Mouse (Mus musculus) neural tube, embryonic 13.5 days (tissue): ENCODE data around the gene Cmip. TPM values are rescaled to one million over a fixed set of nuclear protein-coding genes. Genes with fewer than 3 reads are reported as not detected.

Experiments
- ATAC-seq: fragments of 200-750 bp; cut with Nextera tagmentation; 2 replicates; pipeline ENCODE4 v1.8.0; 2017; ENCODE audit warnings: low read depth, mild to moderate bottlenecking, moderate TSS enrichment, moderate library complexity
- H3K27ac ChIP-seq: fragments of 300-500 bp; sonication (generic); replicated peaks from 2 replicates; pipeline ENCODE4 v1.5.1; 2015; ENCODE audit warnings: moderate library complexity, mild to moderate bottlenecking, inconsistent platforms
- H3K27me3 ChIP-seq: fragments of 300-500 bp; sonication (generic); 2 replicates; pipeline ENCODE4 v1.6.1; 2015; ENCODE audit warnings: mild to moderate bottlenecking, inconsistent platforms
- H3K36me3 ChIP-seq: fragments of 300-500 bp; sonication (generic); 2 replicates; pipeline ENCODE4 v1.6.1; 2015; ENCODE audit warnings: mild to moderate bottlenecking, inconsistent platforms
- H3K4me1 ChIP-seq: fragments of 300-500 bp; sonication (generic); replicated peaks from 2 replicates; pipeline ENCODE4 v1.6.1; 2015; ENCODE audit warnings: inconsistent platforms
- H3K4me2 ChIP-seq: fragments of 300-500 bp; sonication (generic); 2 replicates; pipeline ENCODE4 v1.6.1; 2015; ENCODE audit warnings: inconsistent platforms, mild to moderate bottlenecking, moderate library complexity
- H3K4me3 ChIP-seq: fragments of 300-500 bp; sonication (generic); 2 replicates; pipeline ENCODE4 v1.5.1; 2015; ENCODE audit warnings: mild to moderate bottlenecking, inconsistent platforms
- H3K9ac ChIP-seq: fragments of 300-500 bp; sonication (generic); 2 replicates; pipeline ENCODE4 v1.6.1; 2015; ENCODE audit warnings: moderate library complexity, mild to moderate bottlenecking, inconsistent platforms
- H3K9me3 ChIP-seq: fragments of 300-500 bp; sonication (generic); 2 replicates; pipeline ENCODE4 v1.6.1; 2016; ENCODE audit warnings: inconsistent platforms
- whole genome bisulfite sequencing: fragments of 180-500 bp; shearing (Covaris S2); methylation state at CpG from one replicate; pipeline ENCODE4 v1.1.7; 2015; 5-methylcytosine and 5-hydroxymethylcytosine counted together
- polyA plus RNA-seq: library from polyadenylated mRNA; unstranded; fragments of >200 nt; fragmentation: Nextera tagmentation; extraction: Ambion mirVana; gene quantifications from 2 replicates; pipeline ENCODE4 v1.2.1, GENCODE M21; 2015

The Cmip gene
- polyA plus RNA-seq, 1 experiment from 2014 or later = 115 TPM

DNA sequence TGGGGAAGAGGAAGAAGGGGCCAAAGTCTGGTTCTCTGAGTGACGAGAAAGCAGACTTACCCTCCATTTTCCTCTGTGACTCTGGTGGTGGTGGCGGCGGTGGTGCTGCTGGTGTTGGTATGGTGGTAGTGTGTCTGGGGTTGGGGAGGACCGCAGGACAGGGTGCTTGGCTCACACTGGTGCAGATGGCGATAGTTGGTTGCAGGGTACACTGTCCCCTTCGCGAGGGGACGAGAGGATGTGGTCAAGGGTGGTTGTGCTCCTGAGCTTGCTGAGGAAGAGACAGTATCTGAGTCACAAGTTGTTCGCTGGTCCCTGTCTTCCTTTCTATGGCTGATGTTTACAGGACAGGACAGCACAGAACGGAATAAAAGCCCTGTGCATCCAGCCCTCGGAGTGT, 88.5 kb downstream of the Cmip start:
- Histone ChIP-seq H3K9me3 (no peaks in the 10 kb centered on the region), H3K36me3 (no peaks in the 10 kb centered on the region), H3K27ac (no peak overlapping the region), H3K4me1 (peaks cover 58% of the 10 kb centered on the region), H3K9ac (no peak overlapping the region), H3K27me3 (no peaks in the 10 kb centered on the region), H3K4me3 (no peak overlapping the region), H3K4me2 (no peak overlapping the region)
- WGBS = 92% methylated on average over 11 of the region's 11 CpGs
- no peak for ATAC-seq

- no peak overlapping the region for H3K4me2 ChIP-seq
- no peak overlapping the region for H3K9ac ChIP-seq
- H3K4me1 ChIP-seq = peaks cover 48% of the 10 kb centered on the region
- no peaks in the 10 kb centered on the region for H3K36me3 ChIP-seq
- H3K27ac ChIP-seq = no peak overlapping the region
- ATAC-seq = no peak
- 51% methylated on average over 4 of the region's 4 CpGs for WGBS
- H3K4me3 ChIP-seq = no peak overlapping the region
- no peaks in the 10 kb centered on the region for H3K9me3 ChIP-seq
- no peaks in the 10 kb centered on the region for H3K27me3 ChIP-seq
These were observed 90.7 kb downstream of the Cmip start for GRCm38 (mm10) chr8:117347556-117347955.

GRCm38 (mm10) chr8:117348718-117349394, 92.0 kb downstream of the Cmip start:
- ATAC-seq = peak; percentile 55
- 44% methylated on average over 11 of the region's 11 CpGs for WGBS
- peak overlapping the region; percentile 18; the same call in 1 of the 2 replicates for H3K27ac ChIP-seq

DNA sequence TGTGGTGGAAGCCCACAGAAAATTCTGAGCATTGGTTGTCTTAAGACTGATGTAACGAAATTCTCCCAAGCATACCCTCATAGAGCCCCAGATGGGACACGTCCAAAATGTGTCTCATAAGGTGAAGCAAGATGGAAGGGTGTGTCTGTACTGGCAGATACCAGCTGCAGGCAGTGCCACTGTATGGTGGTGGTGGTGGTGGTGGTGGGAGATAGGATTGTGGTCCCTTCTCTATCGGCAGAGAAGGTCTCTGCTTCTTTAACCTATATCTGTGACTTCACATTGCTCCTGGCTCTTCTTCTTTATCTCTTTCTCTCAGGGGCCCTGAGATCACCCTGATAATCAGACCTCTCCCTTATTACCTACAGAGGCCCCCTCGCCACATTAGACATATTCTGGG, 92.7 kb downstream of the Cmip start:
- no peak overlapping the region for H3K9ac ChIP-seq
- H3K9me3 ChIP-seq = no peaks in the 10 kb centered on the region
- WGBS = 93% methylated on average over 4 of the region's 4 CpGs

More at GRCm38 (mm10) chr8:117348718-117349394, 92.0 kb downstream of the Cmip start:
- Histone ChIP-seq H3K9me3 (no peaks in the 10 kb centered on the region), H3K4me1 (peaks cover 35% of the 10 kb centered on the region), H3K27me3 (no peaks in the 10 kb centered on the region), H3K4me2 (no peak overlapping the region), H3K4me3 (no peak overlapping the region), H3K9ac (0 out of 2 replicates have a peak overlapping the region, but pooled peaks have one; percentile 2), H3K36me3 (no peaks in the 10 kb centered on the region)

DNA sequence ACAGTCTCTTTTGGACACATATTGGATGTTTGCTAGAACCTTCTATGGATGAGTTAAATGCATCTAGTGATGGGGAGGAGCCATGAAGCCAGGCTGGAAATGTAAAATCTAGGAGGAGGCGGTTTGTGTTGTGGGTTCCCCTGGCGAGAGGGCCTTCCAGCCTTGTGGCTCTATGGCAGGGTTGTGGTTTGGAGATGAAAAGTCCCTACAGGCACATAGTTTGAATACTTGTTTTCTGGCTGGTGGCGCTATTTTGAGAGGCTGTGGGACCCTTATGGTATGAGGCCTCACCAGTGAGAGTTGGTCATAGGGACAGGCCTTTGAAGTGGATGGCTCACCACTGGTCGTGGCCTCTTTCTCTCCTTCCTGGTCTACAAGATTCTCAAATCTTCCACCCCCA, 95.2 kb downstream of the Cmip start:
- Histone ChIP-seq H3K9ac (no peak overlapping the region), H3K9me3 (no peaks in the 10 kb centered on the region), H3K27ac (no peak overlapping the region), H3K4me2 (no peak overlapping the region), H3K4me3 (no peak overlapping the region), H3K4me1 (peaks cover 47% of the 10 kb centered on the region), H3K36me3 (no peaks in the 10 kb centered on the region), H3K27me3 (no peaks in the 10 kb centered on the region)
- WGBS = 95% methylated on average over 4 of the region's 4 CpGs
- no peak for ATAC-seq

More for the DNA sequence above, 92.7 kb downstream of the Cmip start:
- Histone ChIP-seq H3K27me3 (no peaks in the 10 kb centered on the region), H3K4me3 (no peak overlapping the region), H3K27ac (0 out of 2 replicates have a peak overlapping the region, but pooled peaks have one; percentile 18), H3K36me3 (no peaks in the 10 kb centered on the region), H3K4me2 (no peak overlapping the region), H3K4me1 (peaks cover 33% of the 10 kb centered on the region)
- ATAC-seq = no peak

DNA sequence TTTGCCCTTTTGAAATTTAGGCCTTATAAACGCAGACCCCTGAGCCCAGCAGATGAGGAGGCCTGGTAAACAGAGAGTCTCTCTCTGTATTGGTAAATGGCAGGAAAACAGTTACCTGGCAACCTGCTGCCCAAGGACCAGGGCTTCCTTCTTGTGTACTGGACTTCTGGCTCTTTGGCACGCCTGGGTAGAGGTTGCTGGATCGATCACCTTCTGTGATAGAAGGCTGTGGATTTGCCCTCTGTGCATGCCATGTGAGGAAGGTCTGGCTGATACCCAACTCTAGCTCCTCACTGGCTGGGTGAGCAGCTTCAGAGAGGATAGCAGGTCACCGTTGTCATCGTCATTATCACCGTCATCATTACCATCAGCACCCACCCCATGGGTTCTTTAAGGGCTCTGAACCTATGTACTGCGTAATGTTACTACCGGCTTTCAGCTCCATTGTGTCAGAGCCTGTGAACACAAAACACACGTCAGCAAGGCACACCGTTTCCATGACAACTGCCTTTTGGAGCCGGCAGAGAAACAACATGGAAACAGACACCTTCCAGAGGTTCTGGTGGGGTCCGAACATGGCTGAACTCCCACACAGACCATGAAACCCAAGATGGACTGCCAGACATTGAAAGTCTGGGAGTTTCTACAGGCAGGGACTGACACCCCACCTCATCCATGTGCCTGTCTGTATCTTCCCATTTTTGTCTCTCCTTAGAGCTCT, 98.4 kb downstream of the Cmip start:
- no peak overlapping the region for H3K9ac ChIP-seq
- no peaks in the 10 kb centered on the region for H3K9me3 ChIP-seq
- H3K4me2 ChIP-seq = no peak overlapping the region
- 73% methylated on average over 12 of the region's 12 CpGs for WGBS
- no peak overlapping the region for H3K27ac ChIP-seq
- no peak overlapping the region for H3K4me3 ChIP-seq
- no peaks in the 10 kb centered on the region for H3K27me3 ChIP-seq
- ATAC-seq = no peak
- no peaks in the 10 kb centered on the region for H3K36me3 ChIP-seq
- H3K4me1 ChIP-seq = peaks cover 20% of the 10 kb centered on the region

DNA sequence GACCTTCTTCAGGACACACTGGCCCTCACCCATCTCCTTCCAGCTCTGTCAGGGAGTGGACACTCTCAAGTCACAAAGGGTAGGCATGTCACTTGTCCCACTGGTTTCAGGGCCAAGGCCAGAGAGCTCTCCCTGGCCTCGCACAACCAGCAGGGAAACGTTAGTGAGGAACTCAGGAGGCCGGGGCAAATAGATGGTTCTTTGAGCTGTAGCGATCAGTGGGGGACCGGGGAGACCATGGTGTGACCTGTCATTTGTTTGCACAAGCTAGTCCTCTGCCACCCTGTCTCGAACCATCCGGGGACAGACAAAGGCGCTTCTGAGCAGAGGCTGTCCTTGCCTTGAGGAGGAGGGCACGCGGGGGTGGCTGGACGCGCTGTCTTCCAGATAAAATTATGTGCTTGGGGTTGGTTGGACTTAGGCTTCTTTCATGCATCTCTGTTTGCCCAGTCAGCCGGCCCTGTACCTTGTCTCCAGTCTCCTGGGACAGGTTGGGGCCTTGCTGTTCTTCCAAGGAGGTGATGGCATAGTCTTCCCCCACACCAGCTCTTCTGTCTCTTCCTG, 99.3 kb downstream of the Cmip start:
- ATAC-seq = no peak
- Histone ChIP-seq H3K27ac (no peak overlapping the region), H3K4me1 (peaks cover 24% of the 10 kb centered on the region), H3K4me2 (no peak overlapping the region), H3K27me3 (no peaks in the 10 kb centered on the region), H3K9me3 (no peaks in the 10 kb centered on the region), H3K36me3 (no peaks in the 10 kb centered on the region), H3K9ac (no peak overlapping the region), H3K4me3 (no peak overlapping the region)
- 89% methylated on average over 13 of the region's 13 CpGs for WGBS

GRCm38 (mm10) chr8:117357491-117358467, 100.9 kb downstream of the Cmip start:
- Histone ChIP-seq H3K27ac (no peak overlapping the region), H3K9me3 (no peaks in the 10 kb centered on the region), H3K4me1 (peaks cover 40% of the 10 kb centered on the region), H3K9ac (no peak overlapping the region), H3K36me3 (no peaks in the 10 kb centered on the region), H3K4me2 (no peak overlapping the region), H3K4me3 (no peak overlapping the region), H3K27me3 (no peaks in the 10 kb centered on the region)
- 93% methylated on average over 16 of the region's 16 CpGs for WGBS
- no peak for ATAC-seq

- no peak for ATAC-seq
- Histone ChIP-seq H3K27me3 (no peaks in the 10 kb centered on the region), H3K27ac (no peak overlapping the region), H3K9ac (no peak overlapping the region), H3K4me3 (no peak overlapping the region), H3K9me3 (no peaks in the 10 kb centered on the region), H3K4me2 (no peak overlapping the region), H3K4me1 (peaks cover 51% of the 10 kb centered on the region), H3K36me3 (no peaks in the 10 kb centered on the region)
- WGBS = 93% methylated on average over 3 of the region's 3 CpGs
These were observed 103.5 kb downstream of the Cmip start for GRCm38 (mm10) chr8:117360172-117360930.

GRCm38 (mm10) chr8:117361595-117362437, 105.0 kb downstream of the Cmip start:
- no peaks in the 10 kb centered on the region for H3K36me3 ChIP-seq
- ATAC-seq = no peak
- H3K4me1 ChIP-seq = peaks cover 54% of the 10 kb centered on the region
- H3K27me3 ChIP-seq = no peaks in the 10 kb centered on the region
- no peaks in the 10 kb centered on the region for H3K9me3 ChIP-seq
- WGBS = 86% methylated on average over 12 of the region's 12 CpGs
- H3K4me2 ChIP-seq = no peak overlapping the region
- H3K27ac ChIP-seq = no peak overlapping the region
- no peak overlapping the region for H3K4me3 ChIP-seq
- H3K9ac ChIP-seq = no peak overlapping the region

DNA sequence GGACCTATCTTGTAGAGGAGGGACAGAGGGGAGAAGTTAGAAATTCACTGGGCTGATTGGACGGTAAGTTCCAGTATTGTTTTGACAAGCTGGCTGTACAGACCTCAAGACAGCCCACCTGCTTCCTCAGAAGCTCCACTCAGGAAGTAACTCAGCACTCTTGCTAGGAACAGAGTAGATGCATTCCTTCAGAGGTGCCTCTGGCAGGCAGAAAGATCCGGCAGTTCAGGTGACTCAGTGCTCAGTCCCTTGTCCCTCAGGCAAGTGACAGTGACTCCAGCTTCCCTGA, 105.5 kb downstream of the Cmip start:
- Histone ChIP-seq H3K4me1 (peaks cover 59% of the 10 kb centered on the region), H3K36me3 (no peaks in the 10 kb centered on the region), H3K4me3 (no peak overlapping the region), H3K9me3 (no peaks in the 10 kb centered on the region), H3K27ac (no peak overlapping the region), H3K4me2 (no peak overlapping the region), H3K9ac (no peak overlapping the region), H3K27me3 (no peaks in the 10 kb centered on the region)
- ATAC-seq = no peak
- WGBS = 78% methylated on average over 2 of the region's 2 CpGs
